Mouse (Mus musculus) G1E-ER4 (cell line): Measurements from ENCODE around the gene Sirt5. TPM values are rescaled to one million over a fixed set of nuclear protein-coding genes. Genes with fewer than 3 reads are reported as not detected.

Source experiments
- GATA1 ChIP-seq: IDR thresholded peaks from one replicate; pipeline ENCODE4 v1.8.0; 2012; ENCODE audit warnings: low read length, inconsistent platforms
- polyA plus RNA-seq: library from polyadenylated mRNA; stranded (reverse); fragments of >175 nt; gene quantifications from 2 replicates; pipeline ENCODE4 v1.2.3, GENCODE M21; 2012

Sirt5 gene
- polyA plus RNA-seq, 1 experiment: 7.5 TPM

- no peak for TF ChIP-seq GATA1
Measured at GRCm38 (mm10) chr13:43356346-43357125, 8.8 kb upstream of the Sirt5 start.

GRCm38 (mm10) chr13:43360534-43360933, 4.8 kb upstream of the Sirt5 start:
- TF ChIP-seq GATA1: no peak

DNA sequence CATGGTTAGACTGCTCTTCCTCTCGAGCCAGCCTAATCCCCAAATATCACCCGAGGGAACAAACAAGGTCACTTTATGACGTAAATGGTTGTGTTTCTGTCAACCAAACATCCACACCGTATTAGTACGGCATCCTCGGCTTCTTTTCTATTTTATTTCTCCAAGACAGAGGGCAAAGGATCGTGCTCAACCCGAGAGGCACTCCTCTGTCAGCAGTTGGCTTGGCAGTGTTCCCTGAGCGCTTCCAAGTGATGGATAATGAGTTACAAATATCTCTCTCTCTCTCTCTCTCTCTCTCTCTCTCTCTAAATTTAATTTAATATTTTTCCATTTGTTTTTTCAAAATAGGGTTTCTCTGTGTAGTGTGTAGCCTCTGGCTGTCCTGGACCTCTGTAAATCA, 2.9 kb upstream of the Sirt5 start:
- TF ChIP-seq GATA1: no peak

DNA sequence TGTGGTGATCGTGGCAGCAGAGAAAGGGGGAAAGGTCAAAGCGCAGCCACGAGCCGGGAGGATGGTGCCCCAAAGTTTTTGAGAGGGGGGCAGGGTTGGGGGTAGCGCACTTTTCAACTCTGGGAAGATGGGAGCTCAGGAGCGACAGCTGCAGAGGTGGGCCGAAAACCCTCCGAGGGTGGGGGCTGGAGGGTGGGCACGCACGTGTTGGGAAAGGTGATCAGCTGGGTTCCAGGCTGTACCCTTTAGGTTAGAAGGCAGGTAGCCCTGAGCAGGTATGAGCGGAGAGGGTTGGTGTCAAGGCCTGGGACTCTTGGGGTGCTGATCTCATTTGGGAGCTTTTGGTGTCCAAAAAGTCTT, 509 bp downstream of the Sirt5 start:
- no peak for TF ChIP-seq GATA1

GRCm38 (mm10) chr13:43370063-43370462, 4.8 kb downstream of the Sirt5 start:
- TF ChIP-seq GATA1: no peak

GRCm38 (mm10) chr13:43372892-43373291, 7.6 kb downstream of the Sirt5 start:
- TF ChIP-seq GATA1: no peak

GRCm38 (mm10) chr13:43374205-43374604, 8.9 kb downstream of the Sirt5 start:
- no peak for TF ChIP-seq GATA1

GRCm38 (mm10) chr13:43374918-43375432, 9.7 kb downstream of the Sirt5 start:
- no peak for TF ChIP-seq GATA1

DNA sequence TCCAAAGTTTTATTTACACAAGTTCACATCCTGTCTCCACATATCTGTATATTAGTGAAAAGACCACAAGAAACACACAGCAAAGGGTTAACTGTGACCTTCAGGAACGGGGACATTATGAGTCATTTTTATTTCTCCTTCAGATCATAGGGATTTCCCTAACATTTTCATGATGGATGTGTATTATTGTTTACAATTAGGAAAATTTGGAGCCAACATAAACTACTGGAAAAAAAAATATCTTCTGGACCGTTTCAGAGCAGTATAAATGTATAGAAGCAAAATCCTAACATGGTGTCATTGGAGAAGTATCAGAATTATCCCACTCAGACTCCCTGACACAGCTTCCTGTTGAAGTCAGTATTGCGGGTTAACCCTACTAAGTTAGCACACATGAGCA, 14.7 kb downstream of the Sirt5 start:
- no peak for TF ChIP-seq GATA1

DNA sequence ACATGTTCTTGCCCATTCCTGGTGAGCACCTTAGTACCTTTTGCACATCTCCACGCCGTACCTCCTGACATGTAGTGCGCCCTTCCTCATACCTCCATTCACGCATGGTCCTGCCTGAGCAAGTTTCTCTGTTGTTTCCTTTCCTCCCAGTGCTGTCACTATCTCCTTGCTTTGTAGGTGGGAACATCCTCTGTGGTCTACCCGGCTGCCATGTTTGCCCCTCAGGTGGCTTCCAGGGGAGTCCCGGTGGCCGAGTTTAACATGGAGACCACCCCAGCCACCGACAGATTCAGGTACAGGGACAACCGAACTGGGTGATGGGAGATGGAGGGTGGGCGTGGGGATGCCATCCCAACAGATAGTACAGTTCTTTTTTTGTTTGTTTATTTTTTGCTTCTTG, 20.0 kb downstream of the Sirt5 start:
- TF ChIP-seq GATA1: no peak

DNA sequence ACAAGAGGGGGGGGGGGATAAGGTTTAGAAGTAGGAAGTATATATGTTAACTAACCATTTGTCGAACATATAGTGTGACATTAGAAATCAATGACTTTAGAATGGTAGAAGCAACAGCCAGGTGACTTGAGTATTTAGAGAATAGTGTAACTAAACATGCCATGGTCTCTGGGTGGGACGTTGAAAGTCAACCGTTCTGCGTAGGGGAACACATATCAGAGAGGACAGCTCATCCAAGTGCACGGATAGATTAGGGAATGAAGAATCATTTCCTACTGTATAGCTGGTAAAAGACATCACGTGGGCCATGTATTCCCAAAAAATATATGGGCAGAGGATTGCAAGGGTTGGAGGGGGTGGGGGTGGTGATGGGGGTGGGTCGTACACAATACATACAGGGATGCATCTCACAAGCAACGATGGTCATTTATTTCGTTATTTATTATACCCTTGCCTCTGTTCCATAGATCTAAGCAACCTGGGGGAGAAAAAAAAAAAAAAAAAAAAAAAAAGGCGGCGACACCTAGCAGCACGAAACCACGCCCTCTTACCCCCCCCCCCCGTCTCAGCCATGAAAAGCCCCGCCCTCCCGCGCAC, 32.5 kb downstream of the Sirt5 start:
- TF ChIP-seq GATA1: no peak

GRCm38 (mm10) chr13:43398297-43399080, 33.2 kb downstream of the Sirt5 start, which contains the start of gene Nol7:
TSS of gene Nol7 (plus strand) at chr13:43398390.
- TF ChIP-seq GATA1: no peak

GRCm38 (mm10) chr13:43399576-43399975, 34.3 kb downstream of the Sirt5 start:
- no peak for TF ChIP-seq GATA1

- no peak for TF ChIP-seq GATA1
Measured at GRCm38 (mm10) chr13:43412311-43412710, 47.0 kb downstream of the Sirt5 start.

GRCm38 (mm10) chr13:43413611-43414010, 48.3 kb downstream of the Sirt5 start:
- no peak for TF ChIP-seq GATA1

DNA sequence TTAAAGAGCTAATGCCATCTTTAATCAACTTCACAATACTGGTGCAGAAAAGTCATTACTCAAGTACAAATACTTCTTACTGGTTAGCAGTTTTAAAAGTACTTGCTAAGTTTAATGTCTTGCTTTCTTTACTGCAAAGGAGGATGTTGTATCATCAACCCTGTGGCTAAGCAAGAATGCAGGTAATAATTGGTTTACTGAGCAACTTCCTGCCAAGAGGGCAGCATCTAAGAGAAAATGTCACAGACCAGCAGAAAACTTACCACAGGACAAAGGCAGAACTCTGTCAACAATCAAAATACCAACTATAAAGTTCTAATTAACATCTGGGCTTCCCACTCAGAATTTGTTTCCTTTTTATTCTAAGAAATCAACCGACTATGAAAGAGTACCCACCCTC, 50.0 kb downstream of the Sirt5 start:
- TF ChIP-seq GATA1: no peak

GRCm38 (mm10) chr13:43428436-43428835, 63.1 kb downstream of the Sirt5 start:
- no peak for TF ChIP-seq GATA1
